Mouse (Mus musculus): ENCODE data around the gene Arid2. TPM values are rescaled to one million over a fixed set of nuclear protein-coding genes. Genes with fewer than 3 reads are reported as not detected.

The Arid2 gene
- polyA plus RNA-seq, 1 experiment from 2014 or later, result 33.1 TPM

DNA sequence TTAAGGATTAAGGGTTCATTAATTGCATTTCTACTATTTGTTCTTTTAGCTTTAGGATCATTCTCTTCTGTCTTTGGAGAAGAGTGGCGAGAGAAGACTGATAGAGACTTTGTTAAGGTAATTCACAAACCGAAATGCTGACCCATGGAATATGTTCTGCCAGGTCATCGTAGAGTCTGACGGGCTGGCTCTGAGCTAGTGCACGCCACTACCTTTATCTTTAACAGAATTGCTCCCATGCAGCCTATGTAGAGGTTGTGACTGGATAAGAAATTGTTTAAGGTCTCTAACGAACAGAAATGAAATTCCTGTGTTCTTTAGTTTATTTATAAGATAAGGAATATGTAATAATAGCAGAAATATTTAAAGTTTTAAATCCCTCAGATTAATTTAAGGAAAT is 71.6 kb downstream of the Arid2 start:
- Histone ChIP-seq H3K4me3 (no peak overlapping the region), H3K9me3 (no peaks in the 10 kb centered on the region), H3K4me1 (no peaks in the 10 kb centered on the region), H3K27ac (no peak overlapping the region), H3K9ac (no peak overlapping the region), H3K4me2 (replicated peaks) (no peak overlapping the region), H3K27me3 (no peaks in the 10 kb centered on the region), H3K36me3 (peaks cover 51% of the 10 kb centered on the region)
- ATAC-seq (ENCODE audit: insufficient number of reproducible peaks, insufficient read depth, low FRiP score, low TSS enrichment), result no peak
- 93% methylated on average over 6 of the region's 6 CpGs for WGBS

GRCm38 (mm10) chr15:96360614-96361013 is 73.3 kb downstream of the Arid2 start:
- no peak overlapping the region for H3K27ac ChIP-seq
- no peak overlapping the region for H3K4me2 ChIP-seq (replicated peaks)
- H3K4me3 ChIP-seq, result no peak overlapping the region
- H3K9ac ChIP-seq, result no peak overlapping the region
- no peaks in the 10 kb centered on the region for H3K9me3 ChIP-seq
- H3K36me3 ChIP-seq, result peaks cover 60% of the 10 kb centered on the region
- ATAC-seq (ENCODE audit: insufficient number of reproducible peaks, insufficient read depth, low FRiP score, low TSS enrichment), result no peak
- H3K27me3 ChIP-seq, result no peaks in the 10 kb centered on the region
- 79% methylated on average over 5 of the region's 5 CpGs for WGBS
- no peaks in the 10 kb centered on the region for H3K4me1 ChIP-seq

- Histone ChIP-seq H3K27ac (no peak overlapping the region), H3K4me2 (replicated peaks) (no peak overlapping the region), H3K9ac (no peak overlapping the region), H3K27me3 (no peaks in the 10 kb centered on the region), H3K9me3 (no peaks in the 10 kb centered on the region), H3K4me3 (no peak overlapping the region), H3K4me1 (no peaks in the 10 kb centered on the region), H3K36me3 (peaks cover 74% of the 10 kb centered on the region)
- ATAC-seq (ENCODE audit: insufficient number of reproducible peaks, insufficient read depth, low FRiP score, low TSS enrichment), result no peak
- 83% methylated on average over 3 of the region's 3 CpGs for WGBS
Observed at GRCm38 (mm10) chr15:96365351-96365750, 78.0 kb downstream of the Arid2 start.

- WGBS, result 85% methylated on average over 11 of the region's 11 CpGs
- no peak overlapping the region for H3K4me3 ChIP-seq
- H3K27ac ChIP-seq, result no peak overlapping the region
- H3K4me2 ChIP-seq (replicated peaks), result no peak overlapping the region
- ATAC-seq (ENCODE audit: insufficient number of reproducible peaks, insufficient read depth, low FRiP score, low TSS enrichment), result no peak
- H3K9ac ChIP-seq, result no peak overlapping the region
- no peaks in the 10 kb centered on the region for H3K4me1 ChIP-seq
- H3K27me3 ChIP-seq, result no peaks in the 10 kb centered on the region
- H3K9me3 ChIP-seq, result no peaks in the 10 kb centered on the region
- peaks cover 84% of the 10 kb centered on the region for H3K36me3 ChIP-seq
Observed at GRCm38 (mm10) chr15:96366176-96366963, 79.1 kb downstream of the Arid2 start.

- Histone ChIP-seq H3K27me3 (no peaks in the 10 kb centered on the region), H3K36me3 (peaks cover 73% of the 10 kb centered on the region), H3K9ac (no peak overlapping the region), H3K27ac (no peak overlapping the region), H3K4me3 (no peak overlapping the region), H3K9me3 (no peaks in the 10 kb centered on the region), H3K4me1 (no peaks in the 10 kb centered on the region), H3K4me2 (replicated peaks) (no peak overlapping the region)
- ATAC-seq (ENCODE audit: insufficient number of reproducible peaks, insufficient read depth, low FRiP score, low TSS enrichment), result no peak
- WGBS, result 96% methylated on average over 18 of the region's 18 CpGs
Observed at GRCm38 (mm10) chr15:96371311-96371710, 84.0 kb downstream of the Arid2 start.

- no peak overlapping the region for H3K4me3 ChIP-seq
- H3K4me1 ChIP-seq, result no peaks in the 10 kb centered on the region
- no peaks in the 10 kb centered on the region for H3K27me3 ChIP-seq
- no peaks in the 10 kb centered on the region for H3K9me3 ChIP-seq
- H3K4me2 ChIP-seq (replicated peaks), result no peak overlapping the region
- H3K36me3 ChIP-seq, result peaks cover 70% of the 10 kb centered on the region
- no peak for ATAC-seq (ENCODE audit: insufficient number of reproducible peaks, insufficient read depth, low FRiP score, low TSS enrichment)
- no peak overlapping the region for H3K27ac ChIP-seq
- WGBS, result 97% methylated on average over 6 of the region's 6 CpGs
- H3K9ac ChIP-seq, result no peak overlapping the region
Observed at GRCm38 (mm10) chr15:96372628-96373027, 85.3 kb downstream of the Arid2 start.

DNA sequence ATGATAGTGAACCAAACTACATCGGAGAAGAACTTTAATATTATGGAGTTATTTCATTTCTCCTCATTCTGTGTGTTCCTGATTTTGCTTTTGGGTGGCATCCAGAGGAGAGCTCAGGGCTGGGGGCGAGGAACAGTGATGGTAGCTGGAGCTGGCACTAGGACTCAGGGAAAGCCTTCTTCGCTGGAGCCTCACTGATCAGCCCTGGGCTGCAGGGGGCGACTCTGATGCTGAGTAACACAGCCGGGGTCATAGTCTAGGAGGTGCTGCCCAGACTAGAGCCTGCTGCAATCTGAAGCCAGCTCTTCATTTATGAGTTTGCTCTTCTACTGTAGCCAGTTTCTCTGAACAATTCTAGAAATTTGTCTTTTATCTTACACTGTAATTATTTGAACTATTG is 85.8 kb downstream of the Arid2 start:
- Histone ChIP-seq H3K4me1 (no peaks in the 10 kb centered on the region), H3K9ac (no peak overlapping the region), H3K9me3 (no peaks in the 10 kb centered on the region), H3K4me3 (no peak overlapping the region), H3K4me2 (replicated peaks) (no peak overlapping the region), H3K27me3 (no peaks in the 10 kb centered on the region), H3K27ac (no peak overlapping the region), H3K36me3 (peaks cover 65% of the 10 kb centered on the region)
- WGBS, result 85% methylated on average over 5 of the region's 5 CpGs
- no peak for ATAC-seq (ENCODE audit: insufficient number of reproducible peaks, insufficient read depth, low FRiP score, low TSS enrichment)

GRCm38 (mm10) chr15:96376214-96376613 is 88.9 kb downstream of the Arid2 start:
- H3K9me3 ChIP-seq, result no peaks in the 10 kb centered on the region
- 86% methylated on average over 2 of the region's 2 CpGs for WGBS
- no peak overlapping the region for H3K9ac ChIP-seq
- no peak for ATAC-seq (ENCODE audit: insufficient number of reproducible peaks, insufficient read depth, low FRiP score, low TSS enrichment)
- no peak overlapping the region for H3K4me2 ChIP-seq (replicated peaks)
- H3K27ac ChIP-seq, result no peak overlapping the region
- H3K4me3 ChIP-seq, result no peak overlapping the region
- no peaks in the 10 kb centered on the region for H3K4me1 ChIP-seq
- no peaks in the 10 kb centered on the region for H3K27me3 ChIP-seq
- peaks cover 48% of the 10 kb centered on the region for H3K36me3 ChIP-seq

GRCm38 (mm10) chr15:96377263-96377662 is 89.9 kb downstream of the Arid2 start:
- H3K9ac ChIP-seq, result no peak overlapping the region

DNA sequence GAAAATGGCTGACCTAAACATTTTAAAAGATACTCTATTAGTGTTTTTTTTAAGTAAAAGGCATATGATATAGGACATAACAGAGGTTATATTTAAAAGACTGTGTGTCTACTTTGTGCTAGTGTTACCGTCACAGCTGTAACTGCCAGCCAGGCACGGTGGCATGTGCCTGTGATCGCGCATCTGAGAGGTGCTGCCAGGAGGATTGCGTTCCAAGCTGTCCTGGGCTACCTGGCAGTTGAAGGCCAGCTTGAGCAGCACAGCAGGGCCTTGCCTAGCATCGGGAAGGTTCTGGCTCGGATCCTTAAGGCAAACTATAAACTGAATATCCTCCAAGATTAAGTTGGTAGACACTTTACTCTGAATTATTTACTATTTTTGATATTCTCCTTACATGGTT is 90.4 kb downstream of the Arid2 start:
- no peaks in the 10 kb centered on the region for H3K9me3 ChIP-seq
- H3K4me1 ChIP-seq, result no peaks in the 10 kb centered on the region
- ATAC-seq (ENCODE audit: insufficient number of reproducible peaks, insufficient read depth, low FRiP score, low TSS enrichment), result no peak
- no peak overlapping the region for H3K9ac ChIP-seq
- H3K4me2 ChIP-seq (replicated peaks), result no peak overlapping the region
- no peak overlapping the region for H3K4me3 ChIP-seq
- no peaks in the 10 kb centered on the region for H3K27me3 ChIP-seq
- WGBS, result 96% methylated on average over 7 of the region's 7 CpGs
- peaks cover 41% of the 10 kb centered on the region for H3K36me3 ChIP-seq
- no peak overlapping the region for H3K27ac ChIP-seq

More at GRCm38 (mm10) chr15:96377263-96377662, 89.9 kb downstream of the Arid2 start:
- no peak for ATAC-seq (ENCODE audit: insufficient number of reproducible peaks, insufficient read depth, low FRiP score, low TSS enrichment)
- H3K27ac ChIP-seq, result no peak overlapping the region
- 77% methylated on average over 5 of the region's 5 CpGs for WGBS
- peaks cover 41% of the 10 kb centered on the region for H3K36me3 ChIP-seq
- H3K27me3 ChIP-seq, result no peaks in the 10 kb centered on the region
- H3K9me3 ChIP-seq, result no peaks in the 10 kb centered on the region
- no peak overlapping the region for H3K4me3 ChIP-seq
- no peak overlapping the region for H3K4me2 ChIP-seq (replicated peaks)
- no peaks in the 10 kb centered on the region for H3K4me1 ChIP-seq

DNA sequence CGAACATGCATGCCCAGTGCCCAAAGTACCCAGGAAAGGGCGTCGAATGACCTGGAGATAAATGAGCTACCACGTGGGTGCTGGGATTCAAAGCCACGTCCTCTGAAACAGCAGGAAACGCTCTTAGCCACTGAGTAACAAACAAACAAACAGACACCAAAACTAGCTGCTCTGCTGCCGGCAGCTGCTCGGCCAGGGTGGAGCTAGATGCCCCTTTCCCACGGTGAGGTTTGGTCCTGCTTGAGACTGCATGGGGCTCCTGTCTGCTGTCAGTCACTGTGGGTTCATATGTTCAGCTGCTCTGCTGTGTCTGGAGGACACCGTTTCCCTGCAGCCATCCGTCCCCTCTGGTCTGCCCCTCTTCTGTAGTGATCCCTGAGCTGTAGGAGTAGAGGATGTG is 94.9 kb downstream of the Arid2 start:
- Histone ChIP-seq H3K9ac (no peak overlapping the region), H3K9me3 (no peaks in the 10 kb centered on the region), H3K27me3 (no peaks in the 10 kb centered on the region), H3K36me3 (peaks cover 40% of the 10 kb centered on the region), H3K4me3 (no peak overlapping the region), H3K4me1 (no peaks in the 10 kb centered on the region), H3K4me2 (replicated peaks) (no peak overlapping the region), H3K27ac (no peak overlapping the region)
- WGBS, result 92% methylated on average over 11 of the region's 11 CpGs
- ATAC-seq (ENCODE audit: insufficient number of reproducible peaks, insufficient read depth, low FRiP score, low TSS enrichment), result no peak

GRCm38 (mm10) chr15:96388565-96388964 is 101.2 kb downstream of the Arid2 start:
- Histone ChIP-seq H3K9ac (no peak overlapping the region), H3K4me1 (no peaks in the 10 kb centered on the region), H3K36me3 (peaks cover 43% of the 10 kb centered on the region), H3K9me3 (no peaks in the 10 kb centered on the region), H3K27ac (no peak overlapping the region), H3K4me3 (no peak overlapping the region), H3K4me2 (replicated peaks) (no peak overlapping the region), H3K27me3 (no peaks in the 10 kb centered on the region)
- ATAC-seq (ENCODE audit: insufficient number of reproducible peaks, insufficient read depth, low FRiP score, low TSS enrichment), result no peak
- WGBS, result 84% methylated on average over 1 of the region's 1 CpGs

All from embryonic facial prominence, embryonic 12.5 days (tissue).